Mouse (Mus musculus): ENCODE data around the gene Cfh.
"Not testable (repeated sequence)": the region's sequence is repeated elsewhere in the genome, so short reads cannot be mapped to it uniquely, and the experiment has no call there.

Cfh gene

GRCm38 (mm10) chr1:140183664-140184063 is at the start of gene Cfh:
Cfh (minus strand) TSS chr1:140183764.
- in situ Hi-C loops (cut with MboI, MseI), result not testable (repeated sequence)

GRCm38 (mm10) chr1:140226673-140227072 is 43.1 kb upstream of the Cfh start:
- in situ Hi-C loops (cut with MboI, MseI), result no loop called here

GRCm38 (mm10) chr1:140225221-140225620 is 41.7 kb upstream of the Cfh start:
- in situ Hi-C loops (cut with MboI, MseI), result no loop called here

- in situ Hi-C loops (cut with MboI, MseI), result no loop called here
These were observed 21.8 kb upstream of the Cfh start for GRCm38 (mm10) chr1:140205329-140205728.

GRCm38 (mm10) chr1:140188500-140188899 is 4.9 kb upstream of the Cfh start:
- in situ Hi-C loops (cut with MboI, MseI), result not testable (repeated sequence)

GRCm38 (mm10) chr1:140183208-140183607 is 356 bp downstream of the Cfh start:
- in situ Hi-C loops (cut with MboI, MseI), result no loop called here

DNA sequence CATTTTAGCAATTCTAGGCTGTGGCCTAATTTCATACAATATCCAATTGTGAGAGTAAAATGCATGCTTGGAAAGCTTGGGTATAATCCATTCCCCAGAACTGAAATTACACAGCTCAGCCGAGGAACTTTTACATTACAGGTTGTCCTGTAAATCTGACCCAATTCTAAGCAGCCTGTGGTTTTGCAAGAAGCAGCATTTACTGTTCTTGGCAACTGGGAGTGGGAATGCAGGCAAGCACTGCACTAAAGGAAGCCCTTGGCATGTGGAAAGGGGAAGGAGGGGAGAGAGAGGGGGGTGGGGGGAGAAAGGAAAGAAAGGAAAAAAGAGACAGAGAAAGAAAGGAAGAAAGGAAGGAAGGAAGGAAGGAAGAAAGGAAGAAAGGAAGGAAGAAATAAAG is 3.4 kb downstream of the Cfh start:
- in situ Hi-C loops (cut with MboI, MseI), result no loop called here

DNA sequence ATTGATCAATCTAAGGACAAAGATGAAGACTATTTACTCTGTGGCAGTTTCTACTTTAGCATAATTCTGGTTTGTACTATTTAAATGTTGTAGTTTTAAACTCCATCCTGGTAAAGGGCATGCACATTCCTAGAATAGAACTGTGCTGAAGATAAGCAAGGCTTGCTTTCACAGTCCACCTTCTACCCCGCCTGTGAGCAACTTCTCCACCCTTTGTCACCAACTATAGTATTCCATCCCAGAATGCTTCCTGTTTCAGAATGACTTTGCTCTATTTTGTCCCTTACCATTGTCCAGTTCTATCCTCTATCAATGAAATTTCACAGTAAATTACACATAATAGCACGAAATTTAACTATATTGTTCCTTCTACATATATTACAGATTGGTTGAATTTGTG is 8.1 kb downstream of the Cfh start:
- in situ Hi-C loops (cut with MboI, MseI), result no loop called here

GRCm38 (mm10) chr1:140171581-140172154 is 11.9 kb downstream of the Cfh start:
- in situ Hi-C loops (cut with MboI, MseI), result no loop called here

GRCm38 (mm10) chr1:140158970-140159369 is 24.6 kb downstream of the Cfh start:
- in situ Hi-C loops (cut with MboI, MseI), result loop anchor here in 1 of 2 experiments (5.0 kb wide), 1 partner anchor 222 kb away; no protein-coding TSS in a partner anchor

DNA sequence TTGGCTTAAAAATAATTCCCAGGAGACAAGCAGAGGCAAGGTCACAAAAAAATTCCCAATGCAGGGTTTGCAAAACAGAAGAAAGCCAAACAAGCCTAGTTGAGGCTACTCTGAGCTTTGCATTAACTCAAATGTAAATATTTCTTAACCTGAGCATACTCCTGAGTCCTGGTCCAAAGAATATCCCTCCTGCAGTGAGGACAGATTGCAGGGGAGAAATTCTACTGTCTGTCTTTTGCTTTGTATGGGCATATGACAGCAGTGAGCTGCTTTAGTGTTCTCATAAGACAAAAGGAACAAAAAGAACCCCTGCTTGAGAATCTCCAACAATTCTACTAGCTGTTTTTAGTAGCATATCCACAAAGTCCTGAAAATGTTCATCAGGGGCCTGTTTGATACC is 114.1 kb downstream of the Cfh start:
- in situ Hi-C loops (cut with MboI, MseI), result loop anchor here in 1 of 2 experiments (10.0 kb wide), 1 partner anchor 1985 kb away; no protein-coding TSS in a partner anchor

All from T-helper 17 cell (primary cell).